Mouse (Mus musculus) midbrain, embryonic 16.5 days (tissue): ENCODE measurements at regions not wholly inside any gene's neighbourhood (a gene's known extent, or its start where the extent isn't known, plus 50 kb on each side); places are given as distances from the start of the nearest gene placed in this dataset.
"Not testable (repeated sequence)": the region's sequence is repeated elsewhere in the genome, so short reads cannot be mapped to it uniquely, and the experiment has no call there.

ENCODE experiments used
- ATAC-seq: fragments of 200-750 bp; cut with Nextera tagmentation; 2 replicates; pipeline ENCODE4 v1.8.0; 2017; ENCODE audit warnings: moderate TSS enrichment
- H3K27ac ChIP-seq: fragments of 300-500 bp; sonication (generic); 2 replicates; pipeline ENCODE4 v1.5.1; 2014; ENCODE audit warnings: mild to moderate bottlenecking, low read length, mixed read lengths
- H3K27me3 ChIP-seq: fragments of 300-500 bp; sonication (generic); 2 replicates; pipeline ENCODE4 v1.6.1; 2014; ENCODE audit warnings: low read depth, low read length, mixed read lengths; ENCODE audit not compliant: control insufficient read depth, insufficient read depth
- H3K36me3 ChIP-seq: fragments of 300-500 bp; sonication (generic); 2 replicates; pipeline ENCODE4 v1.6.1; 2014; ENCODE audit warnings: mild to moderate bottlenecking, low read length, moderate library complexity, mixed read lengths; ENCODE audit not compliant: control insufficient read depth, insufficient read depth
- H3K4me1 ChIP-seq: fragments of 300-500 bp; sonication (generic); 2 replicates; pipeline ENCODE4 v1.6.1; 2014; ENCODE audit warnings: mild to moderate bottlenecking, low read length, mixed read lengths; ENCODE audit not compliant: control insufficient read depth, insufficient read depth
- H3K4me2 ChIP-seq: fragments of 300-500 bp; sonication (generic); 2 replicates; pipeline ENCODE4 v1.6.1; 2014; ENCODE audit warnings: mild to moderate bottlenecking, low read length, mixed read lengths
- H3K4me3 ChIP-seq: fragments of 300-500 bp; sonication (generic); 2 replicates; pipeline ENCODE4 v1.5.1; 2014; ENCODE audit warnings: low read depth, mild to moderate bottlenecking, low read length, moderate library complexity, mixed read lengths
- H3K9ac ChIP-seq: fragments of 300-500 bp; sonication (generic); 2 replicates; pipeline ENCODE4 v1.6.1; 2014; ENCODE audit warnings: low read depth, low read length, mixed read lengths
- H3K9me3 ChIP-seq: fragments of 300-500 bp; sonication (generic); replicated peaks from 2 replicates; pipeline ENCODE4 v1.6.1; 2014; ENCODE audit warnings: mild to moderate bottlenecking, low read length, mixed read lengths; ENCODE audit not compliant: control insufficient read depth, poor library complexity, severe bottlenecking
- WGBS: fragments of 180-500 bp; shearing (Covaris S2); extraction: QIAGEN DNeasy Blood & Tissue Kit; methylation state at CpG from one replicate; pipeline ENCODE4 v1.1.7; 2014; 5-methylcytosine and 5-hydroxymethylcytosine counted together

GRCm38 (mm10) chr2:135558026-135558425, 100.8 kb upstream of the Plcb4 start:
- not testable (repeated sequence) for H3K4me3 ChIP-seq, H3K36me3 ChIP-seq, H3K4me1 ChIP-seq, H3K27me3 ChIP-seq, H3K4me2 ChIP-seq, H3K9me3 ChIP-seq, ATAC-seq, H3K27ac ChIP-seq, H3K9ac ChIP-seq
- 93% methylated on average over 8 of the region's 8 CpGs for WGBS

- no peak for ATAC-seq
- Histone ChIP-seq H3K27ac (no peak overlapping the region), H3K9ac (no peak overlapping the region), H3K27me3 (no peaks in the 10 kb centered on the region), H3K4me3 (no peak overlapping the region), H3K4me2 (no peak overlapping the region), H3K9me3 (no peaks in the 10 kb centered on the region), H3K4me1 (no peaks in the 10 kb centered on the region), H3K36me3 (no peaks in the 10 kb centered on the region)
- WGBS: 57% methylated on average over 3 of the region's 3 CpGs
Measured at GRCm38 (mm10) chr2:135559328-135559727, 99.5 kb upstream of the Plcb4 start.

- H3K27me3 ChIP-seq: no peaks in the 10 kb centered on the region
- WGBS: 84% methylated on average over 9 of the region's 9 CpGs
- no peaks in the 10 kb centered on the region for H3K9me3 ChIP-seq
- no peak overlapping the region for H3K4me2 ChIP-seq
- ATAC-seq: no peak
- H3K9ac ChIP-seq: no peak overlapping the region
- no peak overlapping the region for H3K27ac ChIP-seq
- no peak overlapping the region for H3K4me3 ChIP-seq
- no peaks in the 10 kb centered on the region for H3K4me1 ChIP-seq
- no peaks in the 10 kb centered on the region for H3K36me3 ChIP-seq
Measured at GRCm38 (mm10) chr2:135559933-135560710, 98.7 kb upstream of the Plcb4 start.

GRCm38 (mm10) chr2:135560856-135561255, 98.0 kb upstream of the Plcb4 start:
- Histone ChIP-seq H3K4me3 (no peak overlapping the region), H3K36me3 (no peaks in the 10 kb centered on the region), H3K4me1 (no peaks in the 10 kb centered on the region), H3K4me2 (no peak overlapping the region), H3K27me3 (no peaks in the 10 kb centered on the region), H3K9me3 (no peaks in the 10 kb centered on the region), H3K9ac (no peak overlapping the region), H3K27ac (no peak overlapping the region)
- WGBS: 100% methylated on average over 1 of the region's 1 CpGs
- ATAC-seq: no peak

- Histone ChIP-seq H3K4me2 (no peak overlapping the region), H3K36me3 (no peaks in the 10 kb centered on the region), H3K9ac (no peak overlapping the region), H3K4me3 (no peak overlapping the region), H3K27me3 (no peaks in the 10 kb centered on the region), H3K4me1 (no peaks in the 10 kb centered on the region), H3K27ac (no peak overlapping the region), H3K9me3 (no peaks in the 10 kb centered on the region)
- no peak for ATAC-seq
- WGBS: 73% methylated on average over 7 of the region's 7 CpGs
Measured at GRCm38 (mm10) chr2:135561716-135562115, 97.1 kb upstream of the Plcb4 start.

- WGBS: 80% methylated on average over 10 of the region's 10 CpGs
- Histone ChIP-seq H3K9me3 (no peaks in the 10 kb centered on the region), H3K27me3 (no peaks in the 10 kb centered on the region), H3K4me3 (no peak overlapping the region), H3K4me2 (no peak overlapping the region), H3K27ac (no peak overlapping the region), H3K9ac (no peak overlapping the region), H3K4me1 (no peaks in the 10 kb centered on the region), H3K36me3 (no peaks in the 10 kb centered on the region)
- ATAC-seq: no peak
Measured at GRCm38 (mm10) chr2:135562140-135562890, 96.5 kb upstream of the Plcb4 start.

GRCm38 (mm10) chr2:135564231-135564630, 94.6 kb upstream of the Plcb4 start:
- H3K27me3 ChIP-seq: no peaks in the 10 kb centered on the region
- no peak overlapping the region for H3K4me2 ChIP-seq
- no peak overlapping the region for H3K9ac ChIP-seq
- no peaks in the 10 kb centered on the region for H3K36me3 ChIP-seq
- ATAC-seq: no peak
- H3K9me3 ChIP-seq: no peaks in the 10 kb centered on the region
- no peaks in the 10 kb centered on the region for H3K4me1 ChIP-seq
- H3K27ac ChIP-seq: no peak overlapping the region
- WGBS: 50% methylated on average over 4 of the region's 4 CpGs
- H3K4me3 ChIP-seq: no peak overlapping the region

- Histone ChIP-seq H3K9ac (no peak overlapping the region), H3K9me3 (no peaks in the 10 kb centered on the region), H3K36me3 (no peaks in the 10 kb centered on the region), H3K4me3 (no peak overlapping the region), H3K27ac (no peak overlapping the region), H3K27me3 (no peaks in the 10 kb centered on the region), H3K4me1 (no peaks in the 10 kb centered on the region), H3K4me2 (no peak overlapping the region)
- WGBS: 86% methylated on average over 2 of the region's 2 CpGs
- ATAC-seq: no peak
Measured at GRCm38 (mm10) chr2:135568350-135568749, 90.5 kb upstream of the Plcb4 start.

GRCm38 (mm10) chr2:135571599-135571998, 87.2 kb upstream of the Plcb4 start:
- Histone ChIP-seq H3K4me1 (no peaks in the 10 kb centered on the region), H3K27me3 (no peaks in the 10 kb centered on the region), H3K9me3 (no peaks in the 10 kb centered on the region), H3K27ac (no peak overlapping the region), H3K4me2 (no peak overlapping the region), H3K9ac (no peak overlapping the region), H3K36me3 (no peaks in the 10 kb centered on the region), H3K4me3 (no peak overlapping the region)
- ATAC-seq: no peak
- 70% methylated on average over 5 of the region's 5 CpGs for WGBS
